ENCODE assay signal across 23 mouse cellular contexts in the genomic region with DNA sequence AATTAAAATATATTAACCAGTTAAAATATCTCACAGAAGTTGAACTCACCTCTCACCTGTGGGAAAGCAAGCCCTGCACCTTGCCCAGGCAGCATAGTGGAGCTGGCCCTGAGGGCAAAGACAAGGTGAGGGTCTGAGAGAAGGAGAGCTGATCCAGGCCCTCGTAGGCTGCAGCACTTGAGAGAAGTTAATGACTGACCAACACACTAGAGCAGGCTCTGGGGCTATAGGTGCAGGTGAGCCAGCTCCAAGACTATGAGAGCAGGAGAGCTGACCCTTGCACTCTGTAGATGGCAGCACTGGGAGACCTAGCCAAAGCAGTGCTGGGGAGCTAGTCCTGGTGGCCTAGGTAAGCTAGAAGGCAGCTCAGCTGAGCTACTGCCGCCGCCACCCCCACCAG.
DNase-seq lines count a peak whose midpoint lies in the region; ATAC-seq lines count a peak whose summit lies in the region.
"Had no signal": no experiment of that assay in that cellular context is flagged by ENCODE, and none has a peak within 500 bp of the region (broad histone marks: within the 10 kb centered on the region; RNA-seq: fewer than 3 reads in every experiment).

No protein-coding gene starts in this region.

- no peak for ATAC-seq in forebrain, embryonic 11.5 days (replicated peaks; ENCODE audit: low FRiP score)
- ATAC-seq in forebrain, embryonic 12.5 days (ENCODE audit: low FRiP score): no peak
- ATAC-seq in kidney, embryonic 15.5 days (replicated peaks; ENCODE audit: low FRiP score): peak; percentile 94
- ATAC-seq: activated CD4-positive, CD25-positive, alpha-beta regulatory T cell, adult 4 months; CD4-positive, CD25-positive, alpha-beta regulatory T cell, adult 4 months; forebrain, embryonic 15.5 days; hindbrain, embryonic 16.5 days had no signal

- H3K27me3 ChIP-seq in forebrain, embryonic 11.5 days (ENCODE audit: control insufficient read depth, insufficient read depth, low read length): no peaks in the 10 kb centered on the region
- no peaks in the 10 kb centered on the region for H3K27me3 ChIP-seq in forebrain, embryonic 12.5 days
- H3K27me3 ChIP-seq in kidney, embryonic 15.5 days: no peaks in the 10 kb centered on the region
- H3K27me3 ChIP-seq: forebrain, embryonic 15.5 days had no signal

- WGBS in forebrain, embryonic 11.5 days: 73% methylated on average over 3 of the region's 3 CpGs
- 75% methylated on average over 3 of the region's 3 CpGs for WGBS in forebrain, embryonic 12.5 days
- 75% methylated on average over 3 of the region's 3 CpGs for WGBS in kidney, embryonic 15.5 days

- no peak overlapping the region for H3K9ac ChIP-seq in forebrain, embryonic 11.5 days (ENCODE audit: low read length)
- H3K9ac ChIP-seq in forebrain, embryonic 12.5 days: no peak overlapping the region
- no peak overlapping the region for H3K9ac ChIP-seq in kidney, embryonic 15.5 days
- H3K9ac ChIP-seq: forebrain, embryonic 15.5 days had no signal

- H3K4me1 ChIP-seq in forebrain, embryonic 11.5 days (replicated peaks; ENCODE audit: control insufficient read depth, insufficient read depth, low read length): no peaks in the 10 kb centered on the region
- no peaks in the 10 kb centered on the region for H3K4me1 ChIP-seq in forebrain, embryonic 12.5 days
- H3K4me1 ChIP-seq in kidney, embryonic 15.5 days: no peaks in the 10 kb centered on the region
- H3K4me1 ChIP-seq: embryonic facial prominence, embryonic 10.5 days; forebrain, embryonic 15.5 days; heart, embryonic 10.5 days had no signal

- H3K36me3 ChIP-seq in forebrain, embryonic 11.5 days (ENCODE audit: control insufficient read depth, insufficient read depth, low read length): no peaks in the 10 kb centered on the region
- H3K36me3 ChIP-seq in forebrain, embryonic 12.5 days (replicated peaks): no peaks in the 10 kb centered on the region
- no peaks in the 10 kb centered on the region for H3K36me3 ChIP-seq in kidney, embryonic 15.5 days
- H3K36me3 ChIP-seq: embryonic facial prominence, embryonic 10.5 days; forebrain, embryonic 15.5 days; heart, embryonic 10.5 days had no signal

- H3K4me2 ChIP-seq in forebrain, embryonic 11.5 days (ENCODE audit: low read depth, low read length, severe bottlenecking): no peak overlapping the region
- H3K4me2 ChIP-seq in forebrain, embryonic 12.5 days: no peak overlapping the region
- no peak overlapping the region for H3K4me2 ChIP-seq in kidney, embryonic 15.5 days
- H3K4me2 ChIP-seq: forebrain, embryonic 15.5 days had no signal

- H3K4me3 ChIP-seq in forebrain, embryonic 11.5 days (ENCODE audit: low read depth, low read length): no peak overlapping the region
- no peak overlapping the region for H3K4me3 ChIP-seq in forebrain, embryonic 12.5 days (replicated peaks)
- no peak overlapping the region for H3K4me3 ChIP-seq in kidney, embryonic 15.5 days (replicated peaks)
- H3K4me3 ChIP-seq: embryonic facial prominence, embryonic 10.5 days; forebrain, embryonic 15.5 days; heart, embryonic 10.5 days had no signal

- H3K27ac ChIP-seq in forebrain, embryonic 11.5 days (ENCODE audit: low read depth, low read length): no peak overlapping the region
- no peak overlapping the region for H3K27ac ChIP-seq in forebrain, embryonic 12.5 days
- no peak overlapping the region for H3K27ac ChIP-seq in kidney, embryonic 15.5 days
- H3K27ac ChIP-seq: embryonic facial prominence, embryonic 10.5 days; forebrain, embryonic 15.5 days; heart, embryonic 10.5 days had no signal

- no peaks in the 10 kb centered on the region for H3K9me3 ChIP-seq in forebrain, embryonic 11.5 days (ENCODE audit: control insufficient read depth, low read length)
- H3K9me3 ChIP-seq in forebrain, embryonic 12.5 days: no peaks in the 10 kb centered on the region
- no peaks in the 10 kb centered on the region for H3K9me3 ChIP-seq in kidney, embryonic 15.5 days (replicated peaks)
- H3K9me3 ChIP-seq: embryonic facial prominence, embryonic 10.5 days; forebrain, embryonic 15.5 days; heart, embryonic 10.5 days had no signal

- DNase-seq in forebrain, embryonic 11.5 days (ENCODE audit: low spot score): peak; percentile 42
- no peak for DNase-seq in kidney, adult 8-10 months
- DNase-seq in kidney, postnatal 14 days: peak; percentile 1
- DNase-seq in kidney, adult 11 months: no peak
- peak; percentile 1 to 2 for DNase-seq in kidney, postnatal 4 days
- DNase-seq in adipocyte (ENCODE audit: low spot score): no peak
- DNase-seq: adrenal gland, adult 2 months; adrenal gland, postnatal 25 days; B cell, adult 2 months; cerebellum, adult 2 months; cerebellum, postnatal 10 days; gastrocnemius, postnatal 10 days; heart, adult 18-20 months; heart, postnatal 10 days; heart, postnatal 4 days had no signal

Comparison
In these comparisons a context has a peak if more than half of its experiments do, and no peak if none do; other contexts are left out.
1. DNase-seq: peak in forebrain, embryonic 11.5 days (single experiment), kidney, postnatal 14 days (single experiment) and kidney, postnatal 4 days (2 of 2); none in kidney, adult 8-10 months (0 of 2), kidney, adult 11 months (single experiment) and adipocyte (single experiment).